Mouse (Mus musculus): ENCODE measurements around the gene Sh3rf1. TPM values are rescaled to one million over a fixed set of nuclear protein-coding genes. Genes with fewer than 3 reads are reported as not detected.
"Not testable (repeated sequence)": the region's sequence is repeated elsewhere in the genome, so short reads cannot be mapped to it uniquely, and the experiment has no call there.

The Sh3rf1 gene
- polyA plus RNA-seq, 1 experiment from 2014 or later = 25.3 TPM

DNA sequence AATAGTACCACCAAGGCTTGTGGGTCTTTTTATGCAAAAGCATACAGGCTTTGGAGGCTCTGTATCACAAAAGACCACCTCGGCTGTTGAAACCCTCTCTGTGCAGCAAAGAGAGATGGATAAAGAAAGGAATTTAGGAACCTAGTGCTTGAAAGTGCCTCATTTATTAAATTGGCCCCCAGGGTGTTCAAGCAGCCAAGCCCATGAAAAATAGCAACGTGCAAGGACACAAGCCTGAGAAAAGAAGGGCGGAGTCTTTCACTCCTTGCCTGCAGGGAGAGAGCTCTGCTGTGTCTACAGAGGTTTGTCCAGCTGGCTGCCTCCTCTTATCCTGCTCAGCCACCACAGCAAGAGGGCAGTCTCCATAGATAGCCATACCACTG is 180.5 kb downstream of the Sh3rf1 start:
- ATAC-seq (ENCODE audit: low FRiP score) = peak; percentile 71
- 27% methylated on average over 3 of the region's 3 CpGs for WGBS
- no peak overlapping the region for H3K4me3 ChIP-seq (ENCODE audit: low read depth, low read length)
- H3K27me3 ChIP-seq (ENCODE audit: control insufficient read depth, insufficient read depth, low read length) = no peaks in the 10 kb centered on the region
- H3K4me1 ChIP-seq (replicated peaks; ENCODE audit: control insufficient read depth, insufficient read depth, low read length) = peaks cover 3% of the 10 kb centered on the region; the same call in 1 of the 2 replicates
- H3K36me3 ChIP-seq (ENCODE audit: control insufficient read depth, insufficient read depth, low read length) = no peaks in the 10 kb centered on the region
- no peak overlapping the region for H3K9ac ChIP-seq (ENCODE audit: low read depth, low read length)
- peak overlapping the region; percentile 67 for H3K27ac ChIP-seq (ENCODE audit: low read depth, low read length)
- H3K9me3 ChIP-seq (ENCODE audit: control insufficient read depth, low read length) = no peaks in the 10 kb centered on the region
- DNase-seq (ENCODE audit: low spot score) = peak; percentile 42
- H3K4me2 ChIP-seq (replicated peaks; ENCODE audit: low read depth, low read length) = no peak overlapping the region

DNA sequence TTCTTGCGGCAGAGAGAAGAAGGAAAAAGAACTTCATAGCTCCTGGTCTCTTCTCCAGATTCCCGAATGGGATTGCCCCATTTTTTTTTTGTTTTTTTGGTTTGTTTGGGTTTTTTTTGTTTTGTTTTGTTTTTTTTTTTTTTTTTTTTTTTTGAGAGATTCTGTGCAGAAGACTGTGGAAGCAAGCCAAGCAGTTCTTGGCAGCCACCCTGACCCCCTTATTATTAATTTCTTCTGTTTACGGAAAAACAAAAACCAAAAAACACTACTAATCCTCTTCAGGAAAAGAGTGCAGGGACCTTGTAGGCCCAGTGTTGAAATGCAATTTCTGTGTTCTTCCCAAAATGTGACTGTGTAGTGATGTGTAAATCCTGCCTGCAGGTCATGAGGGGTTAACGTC is 185.4 kb downstream of the Sh3rf1 start:
- no peak for ATAC-seq (ENCODE audit: low FRiP score)
- H3K27me3 ChIP-seq (ENCODE audit: control insufficient read depth, insufficient read depth, low read length) = no peaks in the 10 kb centered on the region
- no peak overlapping the region for H3K4me3 ChIP-seq (ENCODE audit: low read depth, low read length)
- 95% methylated on average over 4 of the region's 4 CpGs for WGBS
- no peak for DNase-seq (ENCODE audit: low spot score)
- no peak overlapping the region for H3K4me2 ChIP-seq (replicated peaks; ENCODE audit: low read depth, low read length)
- H3K9me3 ChIP-seq (ENCODE audit: control insufficient read depth, low read length) = no peaks in the 10 kb centered on the region
- peaks cover 3% of the 10 kb centered on the region; the same call in 1 of the 2 replicates for H3K4me1 ChIP-seq (replicated peaks; ENCODE audit: control insufficient read depth, insufficient read depth, low read length)
- H3K36me3 ChIP-seq (ENCODE audit: control insufficient read depth, insufficient read depth, low read length) = no peaks in the 10 kb centered on the region
- H3K27ac ChIP-seq (ENCODE audit: low read depth, low read length) = no peak overlapping the region
- no peak overlapping the region for H3K9ac ChIP-seq (ENCODE audit: low read depth, low read length)

DNA sequence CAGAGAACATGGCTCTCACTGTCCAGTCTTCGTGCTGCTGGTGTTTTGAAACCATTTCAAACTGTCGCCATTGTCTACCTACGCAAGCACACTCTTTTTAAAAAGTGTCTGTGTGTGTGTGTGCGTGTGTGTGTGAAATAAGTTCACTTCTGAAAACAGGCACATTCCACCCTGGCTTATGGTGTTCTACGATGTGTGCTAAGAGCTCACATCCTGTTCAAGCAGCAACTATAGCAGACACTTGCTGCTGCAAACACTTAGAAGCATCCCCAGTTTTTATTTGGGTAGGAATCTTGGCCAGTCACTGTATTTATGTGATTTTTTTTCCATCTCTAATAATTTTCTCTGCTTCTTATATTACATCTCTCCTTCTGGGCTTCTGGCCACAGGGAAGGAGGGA is 186.0 kb downstream of the Sh3rf1 start:
- not testable (repeated sequence) for H3K4me1 ChIP-seq (replicated peaks; ENCODE audit: control insufficient read depth, insufficient read depth, low read length); ATAC-seq (ENCODE audit: low FRiP score); DNase-seq (ENCODE audit: low spot score); H3K27me3 ChIP-seq (ENCODE audit: control insufficient read depth, insufficient read depth, low read length); H3K4me2 ChIP-seq (replicated peaks; ENCODE audit: low read depth, low read length); H3K27ac ChIP-seq (ENCODE audit: low read depth, low read length); H3K4me3 ChIP-seq (ENCODE audit: low read depth, low read length); H3K9ac ChIP-seq (ENCODE audit: low read depth, low read length); H3K36me3 ChIP-seq (ENCODE audit: control insufficient read depth, insufficient read depth, low read length); H3K9me3 ChIP-seq (ENCODE audit: control insufficient read depth, low read length)
- 90% methylated on average over 5 of the region's 5 CpGs for WGBS

DNA sequence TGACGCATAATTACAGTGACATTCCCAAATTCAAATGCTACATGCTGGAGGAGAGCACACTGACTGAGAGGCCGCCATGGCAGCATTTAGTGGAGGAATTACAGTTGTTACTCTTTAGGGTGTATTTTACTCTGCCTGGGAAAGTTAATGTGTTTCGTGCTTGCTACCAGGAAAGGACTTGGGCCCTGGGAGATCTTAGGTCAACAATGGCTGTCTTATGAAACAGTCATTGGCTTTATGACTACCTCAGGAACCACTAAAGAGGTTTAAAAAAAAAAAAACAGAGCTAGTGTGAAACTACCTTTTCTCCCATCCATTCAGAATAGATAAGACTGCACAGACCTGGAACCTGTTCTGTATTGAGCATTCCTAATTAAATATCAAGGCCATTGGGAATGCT is 195.8 kb downstream of the Sh3rf1 start:
- ATAC-seq (ENCODE audit: low FRiP score) = no peak
- no peak overlapping the region for H3K4me3 ChIP-seq (ENCODE audit: low read depth, low read length)
- DNase-seq (ENCODE audit: low spot score) = no peak
- no peaks in the 10 kb centered on the region for H3K36me3 ChIP-seq (ENCODE audit: control insufficient read depth, insufficient read depth, low read length)
- H3K9ac ChIP-seq (ENCODE audit: low read depth, low read length) = no peak overlapping the region
- no peak overlapping the region for H3K27ac ChIP-seq (ENCODE audit: low read depth, low read length)
- H3K9me3 ChIP-seq (ENCODE audit: control insufficient read depth, low read length) = no peaks in the 10 kb centered on the region
- H3K4me2 ChIP-seq (replicated peaks; ENCODE audit: low read depth, low read length) = no peak overlapping the region
- 83% methylated on average over 3 of the region's 3 CpGs for WGBS
- H3K4me1 ChIP-seq (replicated peaks; ENCODE audit: control insufficient read depth, insufficient read depth, low read length) = no peaks in the 10 kb centered on the region
- H3K27me3 ChIP-seq (ENCODE audit: control insufficient read depth, insufficient read depth, low read length) = no peaks in the 10 kb centered on the region

DNA sequence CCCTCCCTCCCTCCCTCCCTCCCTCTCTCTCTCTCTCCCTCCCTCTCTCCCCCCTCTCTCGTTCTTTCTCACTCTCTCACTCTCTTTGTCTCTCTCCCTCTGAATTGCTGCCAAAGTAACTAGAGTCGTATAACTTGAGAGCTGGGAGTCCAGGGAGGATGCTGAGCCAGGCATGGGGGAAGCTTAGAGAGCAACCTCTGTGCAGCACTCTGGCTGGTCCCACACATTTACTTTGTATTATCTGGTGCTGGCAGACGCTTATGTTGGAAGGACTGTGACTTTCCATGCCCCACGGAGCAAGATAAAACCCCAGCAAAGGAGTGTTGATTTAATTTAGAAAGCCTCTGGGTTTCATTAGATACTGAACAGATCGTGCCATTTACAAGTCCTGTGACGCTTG is 196.5 kb downstream of the Sh3rf1 start:
- ATAC-seq (ENCODE audit: low FRiP score) = no peak

DNA sequence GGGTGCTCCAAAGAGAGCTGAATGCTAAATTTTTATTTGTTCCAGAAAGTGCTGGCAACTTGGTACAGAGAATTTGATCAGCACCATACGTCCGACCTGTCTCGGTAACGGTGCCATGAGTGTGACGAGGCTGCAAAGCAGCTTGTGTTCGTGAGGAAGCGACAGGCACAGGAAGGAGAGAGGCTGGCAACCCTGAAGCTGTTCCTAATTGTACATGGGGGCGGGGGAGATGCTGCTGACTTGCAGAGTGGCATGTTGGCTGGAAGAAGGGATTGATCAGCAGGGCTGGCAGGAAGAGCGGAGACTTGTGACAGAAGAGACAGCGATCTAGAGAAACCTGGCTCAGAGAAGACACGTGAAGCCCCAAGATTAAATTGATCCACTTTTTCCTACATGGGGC is 197.9 kb downstream of the Sh3rf1 start:
- H3K4me1 ChIP-seq (replicated peaks; ENCODE audit: control insufficient read depth, insufficient read depth, low read length) = no peaks in the 10 kb centered on the region

More for the DNA sequence above, 196.5 kb downstream of the Sh3rf1 start:
- 47% methylated on average over 5 of the region's 6 CpGs for WGBS
- Histone ChIP-seq H3K27me3 (ENCODE audit: control insufficient read depth, insufficient read depth, low read length) (no peaks in the 10 kb centered on the region), H3K4me1 (replicated peaks; ENCODE audit: control insufficient read depth, insufficient read depth, low read length) (no peaks in the 10 kb centered on the region), H3K9ac (ENCODE audit: low read depth, low read length) (no peak overlapping the region), H3K4me3 (ENCODE audit: low read depth, low read length) (no peak overlapping the region), H3K4me2 (replicated peaks; ENCODE audit: low read depth, low read length) (no peak overlapping the region), H3K9me3 (ENCODE audit: control insufficient read depth, low read length) (no peaks in the 10 kb centered on the region), H3K36me3 (ENCODE audit: control insufficient read depth, insufficient read depth, low read length) (no peaks in the 10 kb centered on the region), H3K27ac (ENCODE audit: low read depth, low read length) (no peak overlapping the region)
- DNase-seq (ENCODE audit: low spot score) = no peak

DNA sequence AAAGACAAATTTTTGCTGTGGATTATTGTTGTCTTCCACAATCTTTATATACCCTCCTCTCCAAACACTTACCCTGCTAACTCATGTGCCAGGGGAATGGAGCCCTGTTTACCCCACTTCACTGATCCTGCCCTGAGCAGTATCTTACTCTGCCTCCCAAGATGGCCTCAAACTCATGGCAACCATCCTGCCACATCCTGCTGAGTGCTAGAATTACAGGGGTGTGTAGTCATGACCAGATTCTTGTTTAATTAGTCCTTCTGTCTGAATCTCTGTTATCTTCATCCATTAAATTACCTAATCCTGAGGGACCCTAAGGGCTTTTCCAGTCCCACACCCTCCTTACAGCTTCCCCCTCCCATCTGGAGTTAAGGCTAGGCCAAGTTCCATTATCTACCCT is 201.5 kb downstream of the Sh3rf1 start:
- Histone ChIP-seq H3K9me3 (ENCODE audit: control insufficient read depth, low read length) (no peaks in the 10 kb centered on the region), H3K27me3 (ENCODE audit: control insufficient read depth, insufficient read depth, low read length) (no peaks in the 10 kb centered on the region), H3K27ac (ENCODE audit: low read depth, low read length) (no peak overlapping the region), H3K4me1 (replicated peaks; ENCODE audit: control insufficient read depth, insufficient read depth, low read length) (no peaks in the 10 kb centered on the region), H3K4me2 (replicated peaks; ENCODE audit: low read depth, low read length) (no peak overlapping the region), H3K9ac (ENCODE audit: low read depth, low read length) (no peak overlapping the region), H3K4me3 (ENCODE audit: low read depth, low read length) (no peak overlapping the region), H3K36me3 (ENCODE audit: control insufficient read depth, insufficient read depth, low read length) (no peaks in the 10 kb centered on the region)
- ATAC-seq (ENCODE audit: low FRiP score) (no peak), DNase-seq (ENCODE audit: low spot score) (no peak)

More for the DNA sequence above, 197.9 kb downstream of the Sh3rf1 start:
- Histone ChIP-seq H3K36me3 (ENCODE audit: control insufficient read depth, insufficient read depth, low read length) (no peaks in the 10 kb centered on the region), H3K27ac (ENCODE audit: low read depth, low read length) (no peak overlapping the region), H3K4me2 (replicated peaks; ENCODE audit: low read depth, low read length) (no peak overlapping the region), H3K27me3 (ENCODE audit: control insufficient read depth, insufficient read depth, low read length) (no peaks in the 10 kb centered on the region), H3K4me3 (ENCODE audit: low read depth, low read length) (no peak overlapping the region), H3K9ac (ENCODE audit: low read depth, low read length) (no peak overlapping the region), H3K9me3 (ENCODE audit: control insufficient read depth, low read length) (no peaks in the 10 kb centered on the region)
- WGBS = 76% methylated on average over 11 of the region's 11 CpGs
- DNase-seq (ENCODE audit: low spot score) (no peak), ATAC-seq (ENCODE audit: low FRiP score) (no peak)

DNA sequence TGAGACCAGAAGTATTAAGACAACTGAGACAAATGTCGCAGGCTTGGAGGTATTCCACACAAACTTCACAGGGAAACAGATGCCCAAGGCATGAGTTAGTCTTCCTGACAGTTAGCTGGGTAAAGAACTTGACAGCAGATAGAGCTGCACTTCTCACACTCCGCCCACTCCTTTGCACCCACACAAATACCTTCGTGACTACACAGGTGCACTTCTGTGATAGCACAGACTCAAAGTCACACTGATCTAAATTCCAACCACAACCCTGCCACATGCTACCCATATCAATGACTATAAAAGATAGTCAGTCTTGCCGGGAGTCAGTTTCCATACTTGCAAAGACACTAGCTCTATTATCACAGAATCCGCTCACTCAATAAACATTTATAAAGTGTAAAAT is 202.4 kb downstream of the Sh3rf1 start:
- no peak overlapping the region for H3K9ac ChIP-seq (ENCODE audit: low read depth, low read length)
- no peak overlapping the region for H3K4me3 ChIP-seq (ENCODE audit: low read depth, low read length)
- H3K4me1 ChIP-seq (replicated peaks; ENCODE audit: control insufficient read depth, insufficient read depth, low read length) = no peaks in the 10 kb centered on the region
- no peaks in the 10 kb centered on the region for H3K27me3 ChIP-seq (ENCODE audit: control insufficient read depth, insufficient read depth, low read length)
- no peaks in the 10 kb centered on the region for H3K36me3 ChIP-seq (ENCODE audit: control insufficient read depth, insufficient read depth, low read length)
- 94% methylated on average over 5 of the region's 5 CpGs for WGBS
- no peak for DNase-seq (ENCODE audit: low spot score)
- no peaks in the 10 kb centered on the region for H3K9me3 ChIP-seq (ENCODE audit: control insufficient read depth, low read length)
- no peak overlapping the region for H3K27ac ChIP-seq (ENCODE audit: low read depth, low read length)
- H3K4me2 ChIP-seq (replicated peaks; ENCODE audit: low read depth, low read length) = no peak overlapping the region
- ATAC-seq (ENCODE audit: low FRiP score) = no peak

DNA sequence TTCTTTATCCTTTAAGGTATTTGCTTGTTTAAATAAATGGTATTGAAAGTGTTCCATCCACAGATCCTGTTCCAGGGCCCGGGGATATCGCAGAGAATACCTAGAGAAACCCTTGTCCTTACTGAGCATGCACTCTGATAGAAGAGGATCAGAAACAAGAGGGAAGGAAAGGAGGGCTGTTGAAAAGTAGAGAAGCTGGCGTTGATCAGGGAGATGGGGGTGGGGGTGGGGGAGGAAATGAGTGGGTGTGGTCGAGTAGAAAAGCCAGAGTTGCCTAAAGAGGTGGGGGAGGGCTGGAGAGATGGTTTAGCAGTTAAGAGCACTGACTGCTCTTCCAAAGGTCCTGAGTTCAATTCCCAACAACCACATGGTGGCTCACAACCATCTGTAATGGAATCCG is 203.0 kb downstream of the Sh3rf1 start:
- Histone ChIP-seq H3K9me3 (ENCODE audit: control insufficient read depth, low read length) (no peaks in the 10 kb centered on the region), H3K9ac (ENCODE audit: low read depth, low read length) (no peak overlapping the region), H3K27me3 (ENCODE audit: control insufficient read depth, insufficient read depth, low read length) (no peaks in the 10 kb centered on the region), H3K4me1 (replicated peaks; ENCODE audit: control insufficient read depth, insufficient read depth, low read length) (no peaks in the 10 kb centered on the region), H3K4me2 (replicated peaks; ENCODE audit: low read depth, low read length) (no peak overlapping the region), H3K4me3 (ENCODE audit: low read depth, low read length) (no peak overlapping the region), H3K27ac (ENCODE audit: low read depth, low read length) (no peak overlapping the region), H3K36me3 (ENCODE audit: control insufficient read depth, insufficient read depth, low read length) (no peaks in the 10 kb centered on the region)
- WGBS = 69% methylated on average over 5 of the region's 5 CpGs
- no peak for ATAC-seq (ENCODE audit: low FRiP score)
- no peak for DNase-seq (ENCODE audit: low spot score)

All from hindbrain, embryonic 11.5 days (tissue).